Mouse (Mus musculus) spleen, adult 12 weeks (tissue): ENCODE measurements around the gene Mup14.
"Not testable (repeated sequence)": the region's sequence is repeated elsewhere in the genome, so short reads cannot be mapped to it uniquely, and the experiment has no call there.

ENCODE experiments used
- DNase-seq: peaks from one replicate; pipeline ENCODE4 v3.0.0; 2022; ENCODE audit warnings: low spot score

Mup14 gene

DNA sequence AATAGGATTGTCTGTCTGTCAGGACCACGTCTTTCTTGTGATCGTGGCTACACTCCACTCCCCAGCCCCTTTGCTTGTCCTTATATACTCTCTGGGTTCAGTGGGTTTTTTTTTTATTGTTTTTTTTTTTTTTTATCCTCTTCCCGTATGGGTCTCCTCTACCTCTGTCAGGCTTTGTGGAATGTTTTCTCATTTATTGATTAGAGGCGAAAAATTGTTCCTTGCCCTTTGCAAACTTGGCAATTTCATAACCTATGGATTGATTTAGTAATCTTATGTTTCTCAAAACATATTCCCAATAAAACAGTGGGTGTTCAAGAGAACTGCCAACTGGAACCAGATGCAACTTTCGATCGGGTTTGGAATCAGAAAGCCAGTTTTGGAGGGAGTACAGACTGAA, at the start of gene Mup14:
Gene Mup14 (minus strand): TSS at position 101 of the 400 bp plus-strand sequence.
- not testable (repeated sequence) for DNase-seq

- not testable (repeated sequence) for DNase-seq
These were observed 34.3 kb upstream of the Mup14 start for GRCm38 (mm10) chr4:61338108-61338507.
